Mouse (Mus musculus) cortical plate, adult 2 months (tissue): ENCODE data around the gene C3ar1.

Experiments used
- CTCF ChIP-seq: fragments of 200-500 bp; IDR thresholded peaks from 2 replicates; pipeline ENCODE4 v1.5.1; 2011; ENCODE audit warnings: mild to moderate bottlenecking, control low read depth, low read length; ENCODE audit not compliant: insufficient read depth; ENCODE audit errors: extremely low read depth
- POLR2A ChIP-seq: fragments of 200-500 bp; IDR thresholded peaks from 2 replicates; pipeline ENCODE4 v1.6.1; 2011; ENCODE audit warnings: mild to moderate bottlenecking, low read length, control low read depth; ENCODE audit not compliant: insufficient read depth; ENCODE audit errors: extremely low read depth

- TF ChIP-seq POLR2A (no peak; the same call in 1 of the 2 replicates), CTCF (no peak)
These were observed 55.2 kb downstream of the C3ar1 start for GRCm38 (mm10) chr6:122800640-122801300.
